Mouse (Mus musculus) Patski (cell line): Measurements from ENCODE around the gene Asdurf. TPM values are rescaled to one million over a fixed set of nuclear protein-coding genes. Genes with fewer than 3 reads are reported as not detected.
"Not testable (repeated sequence)": the region's sequence is repeated elsewhere in the genome, so short reads cannot be mapped to it uniquely, and the experiment has no call there.

Experiments used
- ATAC-seq: fragments of 100-300 bp; one replicate; pipeline ENCODE4 v1.8.0; 2021
- CTCF ChIA-PET: fragments of 350-600 bp; sonication (Branson Sonifier 250); formaldehyde crosslinking; loops from one replicate; lab custom pipeline; 2022; ENCODE audit warnings: inconsistent platforms; lab: Charles Lee
- POLR2A ChIA-PET: fragments of 350-600 bp; sonication (Branson Sonifier 250); formaldehyde crosslinking; loops from one replicate; lab custom pipeline; 2022; ENCODE audit warnings: antibody characterized with exemption, inconsistent platforms; lab: Charles Lee
- DNase-seq: peaks from one replicate; pipeline ENCODE4 v3.0.0-alpha.2; 2011; ENCODE audit warnings: low read depth, low spot score
- H3K27me3 ChIP-seq: fragments of 371-371 bp; one replicate; pipeline ENCODE4 v1.5.1; 2021
- CTCF ChIP-seq: fragments of 100-300 bp; IDR thresholded peaks from one replicate; pipeline ENCODE4 v1.5.1; 2021
- in situ Hi-C: fragments of 300-500 bp; cut with MboI; formaldehyde crosslinking; loops from 3 replicates; pipeline ENCODE4 v1.11.1; 2018; ENCODE audit warnings: low pct_unique_long_range_greater_than_20kb, mixed read lengths
- polyA plus RNA-seq: library from polyadenylated mRNA; unstranded; gene quantifications from one replicate; pipeline ENCODE4 v1.2.3, GENCODE M21; 2021

The Asdurf gene
- not detected for polyA plus RNA-seq

GRCm38 (mm10) chr1:53352327-53353261 lies at the start of gene Asdurf, which contains the start of the genes Gm28551 and Asnsd1:
Asdurf (minus strand) TSS chr1:53352619.
Gm28551 (minus strand) TSS chr1:53352667.
Asnsd1 (minus strand) TSS chr1:53352752.
- peak; percentile 64 for TF ChIP-seq CTCF
- ChIA-PET CTCF (no interaction called here), POLR2A (no interaction called here)
- in situ Hi-C loops: loop anchor here (5.0 kb wide), 1 partner anchor 300 kb away; no protein-coding TSS in a partner anchor
- DNase-seq (peak; percentile 59), ATAC-seq (peak; percentile 100)
- H3K27me3 ChIP-seq: peaks cover 8% of the 10 kb centered on the region

- DNase-seq, ATAC-seq, in situ Hi-C loops, H3K27me3 ChIP-seq, CTCF ChIA-PET, POLR2A ChIA-PET: not testable (repeated sequence)
Measured at GRCm38 (mm10) chr1:53393936-53394760, 41.7 kb upstream of the Asdurf start.

DNA sequence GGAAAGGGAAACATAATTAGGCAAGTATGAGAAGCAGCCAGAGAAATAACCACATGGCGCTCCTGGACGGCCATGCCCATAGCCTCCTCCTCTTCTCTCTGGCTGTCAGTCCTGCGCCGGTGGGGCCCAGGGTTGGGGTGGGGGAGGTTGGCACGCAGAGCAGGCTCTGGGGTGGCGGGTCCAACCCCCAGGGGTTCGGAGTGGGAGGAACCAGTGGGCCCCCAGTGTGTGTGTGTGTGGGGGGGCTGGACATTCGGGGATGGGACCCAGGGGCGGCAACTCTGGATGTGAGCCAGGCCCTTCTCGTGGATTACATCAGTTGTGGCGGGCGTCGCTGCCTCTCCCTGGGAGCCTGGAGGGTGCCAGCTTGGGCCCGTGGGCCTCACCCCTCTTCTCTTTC lies 36.3 kb upstream of the Asdurf start:
- TF ChIP-seq CTCF: no peak
- DNase-seq (no peak), ATAC-seq (no peak)
- no peaks in the 10 kb centered on the region for H3K27me3 ChIP-seq
- in situ Hi-C loops: no loop called here
- ChIA-PET CTCF (no interaction called here), POLR2A (no interaction called here)

- in situ Hi-C loops: no loop called here
- ChIA-PET CTCF (no interaction called here), POLR2A (no interaction called here)
- ATAC-seq (no peak), DNase-seq (no peak)
- TF ChIP-seq CTCF: no peak
- no peaks in the 10 kb centered on the region for H3K27me3 ChIP-seq
Measured at GRCm38 (mm10) chr1:53384085-53384688, 31.8 kb upstream of the Asdurf start.

DNA sequence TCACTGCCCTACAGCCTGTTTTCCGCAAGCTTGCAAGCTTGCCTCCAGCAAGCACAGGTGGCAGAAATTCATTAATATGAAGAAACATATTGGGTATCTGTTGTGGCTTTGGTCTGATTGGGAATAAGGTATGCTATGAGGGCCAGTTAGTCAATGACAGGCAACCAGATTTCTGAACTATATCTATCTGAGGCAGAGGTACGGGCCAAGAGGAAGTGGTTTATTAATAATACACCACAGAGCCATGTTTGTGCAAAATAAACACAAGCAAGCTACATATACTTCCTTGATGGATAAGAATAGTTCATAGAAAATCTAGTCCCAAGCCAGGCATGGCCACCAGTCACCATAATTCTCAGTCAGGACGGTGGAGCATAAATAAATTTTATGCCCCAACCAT lies 25.3 kb upstream of the Asdurf start:
- in situ Hi-C loops: no loop called here
- no peaks in the 10 kb centered on the region for H3K27me3 ChIP-seq
- ChIA-PET CTCF (no interaction called here), POLR2A (no interaction called here)
- no peak for DNase-seq
- no peak for TF ChIP-seq CTCF
- ATAC-seq: no peak

DNA sequence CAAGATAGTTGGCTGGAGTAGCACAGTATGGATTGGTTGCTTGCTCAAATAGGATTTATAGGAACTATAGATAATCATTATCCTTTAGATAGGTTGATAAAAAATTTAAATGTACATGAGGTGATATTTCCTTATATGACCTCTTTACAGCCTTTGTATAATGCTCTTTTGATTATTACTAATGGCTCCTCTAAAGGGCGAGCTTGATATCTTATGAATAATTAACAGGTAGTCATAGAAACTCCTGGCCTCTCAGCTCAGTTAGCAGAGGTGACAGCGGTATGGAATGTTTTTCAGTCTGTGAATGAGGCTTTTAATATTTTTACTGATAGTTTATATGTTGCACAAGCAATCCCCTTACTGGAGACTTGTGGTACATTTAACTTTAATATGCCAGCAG lies 23.5 kb upstream of the Asdurf start:
- CTCF ChIA-PET, DNase-seq, POLR2A ChIA-PET, H3K27me3 ChIP-seq, ATAC-seq, in situ Hi-C loops: not testable (repeated sequence)

DNA sequence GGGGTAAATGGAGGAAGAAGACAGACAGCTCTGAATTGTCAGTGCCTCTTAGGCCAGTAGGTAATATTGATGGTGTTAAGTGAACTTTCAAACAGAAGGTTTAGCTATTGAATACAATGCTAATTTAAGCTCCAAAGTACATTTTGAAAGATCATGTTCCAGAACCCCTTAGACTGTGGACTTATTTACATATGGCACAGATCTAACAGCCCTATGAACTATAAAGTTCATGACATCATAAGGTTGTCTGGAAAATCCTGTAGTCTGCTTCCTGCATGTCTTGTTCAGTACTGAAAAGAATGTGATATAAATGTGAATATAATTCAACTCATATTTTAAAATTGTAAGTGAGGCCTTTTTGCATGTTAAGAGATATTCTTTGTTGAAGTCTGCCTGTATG lies 6.6 kb upstream of the Asdurf start:
- in situ Hi-C loops: no loop called here
- TF ChIP-seq CTCF: no peak
- ATAC-seq: no peak
- POLR2A ChIA-PET: no interaction called here
- DNase-seq: no peak
- CTCF ChIA-PET: interaction anchor here (1.6 kb wide), 1 partner anchor 10 kb away, joined by 3 read pairs; no protein-coding TSS in a partner anchor
- H3K27me3 ChIP-seq: peaks cover 18% of the 10 kb centered on the region

DNA sequence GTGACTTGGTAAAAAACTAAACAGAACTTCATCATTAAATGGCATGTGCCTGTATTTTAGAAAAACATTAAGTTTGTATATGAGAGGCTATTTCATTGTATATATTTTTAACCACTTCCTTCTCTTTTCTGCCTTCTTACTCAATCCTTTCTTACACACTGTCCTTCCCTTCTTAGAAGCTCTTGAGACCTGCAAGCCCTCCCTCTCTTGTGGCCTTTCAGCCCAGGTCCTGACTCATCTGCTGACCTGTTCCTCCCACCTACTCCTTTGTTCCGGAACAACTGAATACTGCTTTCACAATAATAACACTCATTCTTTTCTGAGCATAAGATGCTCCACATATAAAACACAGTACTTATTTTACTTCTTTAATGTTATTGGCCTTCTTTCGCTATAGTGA lies 11.3 kb downstream of the Asdurf start:
- no peak for ATAC-seq

GRCm38 (mm10) chr1:53337403-53337802 lies 15.0 kb downstream of the Asdurf start:
- H3K27me3 ChIP-seq, CTCF ChIA-PET, ATAC-seq, in situ Hi-C loops, DNase-seq, POLR2A ChIA-PET: not testable (repeated sequence)

More for the DNA sequence above, 11.3 kb downstream of the Asdurf start:
- H3K27me3 ChIP-seq: no peaks in the 10 kb centered on the region
- in situ Hi-C loops: no loop called here
- no peak for TF ChIP-seq CTCF
- POLR2A ChIA-PET: interaction anchor here (0.5 kb wide), 1 partner anchor 1886 kb away, joined by 3 read pairs; no protein-coding TSS in a partner anchor
- CTCF ChIA-PET: no interaction called here
- no peak for DNase-seq

DNA sequence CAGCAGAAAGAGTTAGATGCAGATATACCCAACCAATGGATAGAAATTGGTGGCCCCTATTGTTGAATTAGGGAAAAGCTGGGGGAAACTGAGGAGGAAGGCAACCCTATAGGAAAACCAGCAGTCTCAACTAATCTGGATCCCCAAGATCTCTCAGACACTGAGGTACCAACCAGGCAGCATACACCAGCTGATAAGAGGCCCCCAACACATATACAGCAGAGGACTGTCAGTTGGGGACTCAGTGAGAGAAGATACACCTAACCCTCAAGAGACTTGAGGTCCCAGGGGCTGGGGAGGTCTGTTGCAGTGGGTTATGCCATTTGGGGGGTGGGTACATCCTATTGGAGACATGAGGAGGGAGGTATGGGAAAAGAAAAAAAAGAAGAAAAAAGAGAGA lies 17.0 kb downstream of the Asdurf start:
- TF ChIP-seq CTCF: no peak
- DNase-seq (no peak), ATAC-seq (no peak)
- POLR2A ChIA-PET: no interaction called here
- in situ Hi-C loops: no loop called here
- CTCF ChIA-PET: no interaction called here
- H3K27me3 ChIP-seq: no peaks in the 10 kb centered on the region

DNA sequence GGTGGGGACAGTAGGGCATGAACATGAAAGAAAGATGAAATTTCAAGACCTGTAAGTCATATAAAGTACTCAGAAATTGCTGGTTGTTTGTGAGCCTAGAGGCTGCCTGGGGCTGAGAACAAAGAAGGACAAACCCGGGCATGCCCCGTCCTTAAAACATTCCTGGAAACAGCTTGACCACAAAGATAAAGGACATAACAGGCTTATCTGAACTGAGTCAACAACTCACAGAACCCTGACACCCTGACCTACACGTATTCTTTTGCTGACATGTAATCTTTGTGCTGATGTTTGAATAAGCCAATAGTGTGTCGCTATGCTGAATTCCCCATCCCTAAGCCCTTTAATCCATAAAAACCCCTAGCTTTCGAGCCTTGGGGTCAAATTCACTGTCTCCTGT lies 18.9 kb downstream of the Asdurf start:
- DNase-seq, POLR2A ChIA-PET, H3K27me3 ChIP-seq, ATAC-seq, in situ Hi-C loops, CTCF ChIA-PET: not testable (repeated sequence)
